Mouse (Mus musculus): ENCODE measurements around the gene Gm49383. TPM values are rescaled to one million over a fixed set of nuclear protein-coding genes. Genes with fewer than 3 reads are reported as not detected.
A peak's percentile ranks its signal among the peaks of the same experiment; 100 is the strongest.

Gene Gm49383
- polyA plus RNA-seq, 1 experiment from 2014 or later, result 35.5 TPM

DNA sequence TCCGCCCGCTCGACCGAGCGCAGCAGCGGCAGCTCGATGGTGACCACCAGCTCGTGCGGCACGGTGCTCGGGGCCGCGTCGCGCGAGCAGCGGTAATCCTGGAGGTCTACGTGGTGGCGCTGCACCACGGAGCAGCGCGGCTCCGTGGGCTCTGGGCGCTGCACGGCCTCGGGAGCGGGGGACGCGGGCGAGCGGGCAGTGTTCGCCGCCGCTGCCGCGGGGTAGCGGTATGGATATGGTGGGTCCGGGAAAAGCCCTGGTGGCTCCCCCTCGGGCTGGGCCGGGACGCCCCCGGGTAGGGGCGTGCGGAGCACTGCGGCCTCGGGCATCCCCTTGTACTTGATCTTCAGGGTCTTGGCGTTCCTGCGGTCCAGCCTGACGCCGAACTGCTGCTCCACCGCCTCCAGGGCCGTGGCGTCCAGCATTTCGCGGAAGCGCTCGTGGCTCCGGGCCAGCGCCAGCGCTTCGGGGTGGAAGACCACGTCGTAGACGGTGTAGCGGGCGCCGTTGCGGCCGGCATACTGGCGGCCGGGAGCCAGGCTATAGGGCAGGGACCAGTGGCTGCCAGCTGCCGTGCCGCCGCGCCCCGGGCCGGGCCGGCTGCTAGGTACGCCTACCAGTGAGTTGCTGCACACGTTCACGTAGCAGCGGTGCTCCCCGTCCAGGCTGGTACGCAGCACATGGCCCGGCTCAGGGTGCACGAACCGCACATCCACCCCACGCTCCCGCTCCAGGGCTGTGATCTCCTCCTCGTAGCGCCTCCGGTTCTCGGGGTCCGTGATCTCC, 667 bp upstream of the Gm49383 start:
- H3K27ac ChIP-seq, result peak overlapping the region; percentile 88
- H3K9ac ChIP-seq, result peak overlapping the region; percentile 78
- no peaks in the 10 kb centered on the region for H3K9me3 ChIP-seq
- H3K4me1 ChIP-seq, result peaks cover 22% of the 10 kb centered on the region
- ATAC-seq (ENCODE audit: borderline replicate concordance, extremely low read depth, low FRiP score, low TSS enrichment), result peak; percentile 80
- WGBS, result under 1% methylated on average over 94 of the region's 94 CpGs
- H3K4me3 ChIP-seq, result peak overlapping the region; percentile 75
- peaks cover 22% of the 10 kb centered on the region; the same call in 1 of the 2 replicates for H3K36me3 ChIP-seq
- H3K4me2 ChIP-seq, result peak overlapping the region; percentile 95
- no peaks in the 10 kb centered on the region for H3K27me3 ChIP-seq

DNA sequence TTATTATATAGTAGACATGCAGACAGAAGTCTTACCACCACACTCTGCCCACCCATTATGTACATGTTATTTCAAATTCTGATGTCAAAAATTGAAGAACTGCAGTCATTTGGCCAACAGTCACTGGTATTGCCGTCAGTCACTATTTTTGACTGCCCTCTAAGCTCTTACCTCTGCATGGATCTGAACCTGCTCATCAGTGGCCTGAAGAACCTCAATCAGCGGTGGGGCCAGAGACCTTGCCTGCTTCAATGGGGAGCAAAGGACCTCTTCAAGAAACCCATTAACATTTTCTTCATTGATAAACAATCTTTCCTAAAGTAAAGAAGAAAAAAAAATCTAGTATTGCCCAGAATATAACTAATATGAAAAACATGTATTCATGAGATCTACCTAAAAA, 4.3 kb downstream of the Gm49383 start:
- 86% methylated on average over 2 of the region's 2 CpGs for WGBS
- Histone ChIP-seq H3K27ac (no peak overlapping the region), H3K36me3 (peaks cover 38% of the 10 kb centered on the region), H3K4me3 (no peak overlapping the region), H3K9ac (no peak overlapping the region), H3K4me1 (peaks cover 6% of the 10 kb centered on the region), H3K27me3 (no peaks in the 10 kb centered on the region), H3K4me2 (no peak overlapping the region), H3K9me3 (no peaks in the 10 kb centered on the region)
- no peak for ATAC-seq (ENCODE audit: borderline replicate concordance, extremely low read depth, low FRiP score, low TSS enrichment)

DNA sequence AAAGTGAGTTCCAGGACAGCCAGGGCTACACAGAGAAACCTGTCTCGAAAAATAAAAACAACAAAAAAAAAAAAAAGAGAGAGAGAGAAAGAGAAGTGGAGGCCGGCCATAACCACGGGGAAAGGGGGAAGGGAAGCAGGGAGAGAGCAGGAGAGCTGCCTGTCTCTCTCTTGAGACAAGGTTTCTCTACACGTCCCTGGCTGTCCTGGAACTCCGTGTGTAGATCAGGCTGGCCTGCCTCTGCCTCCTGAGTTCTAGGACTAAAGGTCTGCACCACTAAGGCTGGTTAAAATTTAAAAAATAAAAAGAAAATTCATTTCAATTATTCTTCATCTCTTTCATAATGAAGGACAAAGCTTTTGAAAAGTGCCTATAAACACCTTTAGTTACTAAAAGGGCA, 5.5 kb downstream of the Gm49383 start:
- no peaks in the 10 kb centered on the region for H3K9me3 ChIP-seq
- peaks cover 45% of the 10 kb centered on the region for H3K36me3 ChIP-seq
- H3K27me3 ChIP-seq, result no peaks in the 10 kb centered on the region
- H3K4me2 ChIP-seq, result no peak overlapping the region
- no peak overlapping the region for H3K27ac ChIP-seq
- peaks cover 15% of the 10 kb centered on the region for H3K4me1 ChIP-seq
- no peak overlapping the region for H3K9ac ChIP-seq
- 86% methylated on average over 5 of the region's 5 CpGs for WGBS
- H3K4me3 ChIP-seq, result no peak overlapping the region
- no peak for ATAC-seq (ENCODE audit: borderline replicate concordance, extremely low read depth, low FRiP score, low TSS enrichment)

DNA sequence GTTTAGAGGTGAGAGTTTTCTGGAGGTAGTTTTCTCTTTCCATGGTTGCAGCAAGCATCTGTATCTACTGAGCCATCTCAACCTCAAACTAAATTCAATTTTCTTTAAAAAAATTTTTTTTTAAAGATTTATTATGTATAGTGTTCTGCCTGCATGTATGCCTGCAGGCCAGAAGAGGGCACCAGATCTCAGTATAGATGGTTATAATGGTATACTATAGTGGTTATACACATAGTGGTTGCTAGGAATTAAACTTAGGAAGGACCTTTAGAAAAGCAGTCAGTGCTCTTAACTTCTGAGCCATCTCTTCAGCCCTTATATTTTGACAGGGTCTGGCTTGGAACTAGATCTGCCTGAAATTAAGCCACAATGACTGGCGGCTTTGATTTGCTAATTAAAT, 6.4 kb downstream of the Gm49383 start:
- no peak for ATAC-seq (ENCODE audit: borderline replicate concordance, extremely low read depth, low FRiP score, low TSS enrichment)
- Histone ChIP-seq H3K9me3 (no peaks in the 10 kb centered on the region), H3K4me2 (no peak overlapping the region), H3K4me3 (no peak overlapping the region), H3K27me3 (no peaks in the 10 kb centered on the region), H3K36me3 (peaks cover 45% of the 10 kb centered on the region), H3K27ac (no peak overlapping the region), H3K4me1 (peaks cover 13% of the 10 kb centered on the region), H3K9ac (no peak overlapping the region)
- WGBS, result 95% methylated on average over 1 of the region's 1 CpGs

DNA sequence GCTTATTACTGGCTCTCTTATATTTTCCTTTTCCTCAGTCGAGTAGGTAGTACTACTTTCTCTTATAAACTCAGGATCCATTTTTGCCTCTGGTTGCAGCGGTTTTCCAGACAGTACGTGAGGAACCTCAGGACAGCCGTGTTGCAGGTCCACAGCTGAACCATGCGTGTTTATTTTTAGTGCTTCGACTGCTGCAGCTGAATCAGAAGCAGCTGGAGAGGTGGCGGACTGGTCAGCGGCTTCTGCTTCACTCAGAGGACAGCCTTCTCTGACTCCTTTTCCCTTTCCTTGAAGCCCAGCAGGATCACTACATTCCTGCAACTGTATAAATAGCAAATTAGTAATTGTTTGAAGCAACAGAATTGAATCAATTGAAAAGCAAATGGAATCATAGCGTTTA, 6.8 kb downstream of the Gm49383 start:
- no peak overlapping the region for H3K27ac ChIP-seq
- no peaks in the 10 kb centered on the region for H3K9me3 ChIP-seq
- ATAC-seq (ENCODE audit: borderline replicate concordance, extremely low read depth, low FRiP score, low TSS enrichment), result no peak
- no peak overlapping the region for H3K4me3 ChIP-seq
- H3K4me1 ChIP-seq, result peaks cover 17% of the 10 kb centered on the region
- H3K36me3 ChIP-seq, result peaks cover 45% of the 10 kb centered on the region
- H3K27me3 ChIP-seq, result no peaks in the 10 kb centered on the region
- no peak overlapping the region for H3K9ac ChIP-seq
- 81% methylated on average over 9 of the region's 9 CpGs for WGBS
- H3K4me2 ChIP-seq, result no peak overlapping the region

DNA sequence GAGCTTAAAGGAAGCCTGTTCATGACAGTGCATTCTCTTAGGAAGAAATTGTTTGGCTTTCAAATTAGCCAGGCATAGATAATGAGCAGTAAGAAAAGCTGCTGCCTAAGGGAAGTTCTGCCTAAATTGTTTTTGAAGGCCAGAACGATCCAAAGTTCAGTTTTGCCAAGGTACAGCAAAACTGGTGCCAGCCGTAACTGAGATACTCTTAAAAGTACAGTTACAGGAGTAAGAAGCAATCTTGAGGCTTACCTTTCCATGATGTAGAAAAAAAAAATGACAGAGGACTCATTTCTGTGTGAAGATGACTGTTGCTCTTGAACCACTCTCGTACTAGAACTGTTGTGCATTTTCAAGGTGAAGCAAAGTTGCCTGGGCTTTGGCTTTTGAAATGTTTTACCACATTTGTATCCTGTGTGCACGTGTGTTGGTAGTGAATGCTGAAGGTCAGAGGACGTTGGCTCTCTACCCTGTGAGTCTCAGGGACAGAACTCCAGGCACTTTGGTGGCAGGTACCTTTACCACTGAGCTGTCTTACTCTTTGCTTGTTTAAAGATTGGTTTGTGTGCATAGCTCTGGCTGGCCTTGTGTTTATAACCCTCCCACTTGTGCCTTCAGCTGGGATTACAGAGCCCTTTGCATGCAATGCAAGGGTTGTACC, 10.0 kb downstream of the Gm49383 start:
- ATAC-seq (ENCODE audit: borderline replicate concordance, extremely low read depth, low FRiP score, low TSS enrichment), result no peak
- 61% methylated on average over 5 of the region's 5 CpGs for WGBS
- H3K27ac ChIP-seq, result no peak overlapping the region
- H3K4me2 ChIP-seq, result no peak overlapping the region
- peaks cover 19% of the 10 kb centered on the region for H3K4me1 ChIP-seq
- no peak overlapping the region for H3K4me3 ChIP-seq
- H3K9ac ChIP-seq, result no peak overlapping the region
- no peaks in the 10 kb centered on the region for H3K27me3 ChIP-seq
- peaks cover 41% of the 10 kb centered on the region for H3K36me3 ChIP-seq
- H3K9me3 ChIP-seq, result no peaks in the 10 kb centered on the region

DNA sequence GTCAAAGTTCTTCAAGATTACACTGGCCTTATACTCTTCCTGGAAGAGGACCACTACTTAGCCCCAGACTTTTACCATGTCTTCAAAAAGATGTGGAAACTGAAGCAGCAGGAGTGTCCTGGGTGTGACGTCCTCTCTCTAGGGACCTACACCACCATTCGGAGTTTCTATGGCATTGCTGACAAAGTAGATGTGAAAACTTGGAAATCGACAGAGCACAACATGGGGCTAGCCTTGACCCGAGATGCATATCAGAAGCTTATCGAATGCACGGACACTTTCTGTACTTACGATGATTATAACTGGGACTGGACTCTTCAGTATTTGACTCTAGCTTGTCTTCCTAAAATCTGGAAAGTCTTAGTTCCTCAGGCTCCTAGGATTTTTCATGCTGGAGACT, 11.5 kb downstream of the Gm49383 start:
- WGBS, result 73% methylated on average over 7 of the region's 7 CpGs
- ATAC-seq (ENCODE audit: borderline replicate concordance, extremely low read depth, low FRiP score, low TSS enrichment), result no peak
- Histone ChIP-seq H3K9ac (peak overlapping the region; percentile 88), H3K27ac (no peak overlapping the region), H3K4me3 (peak overlapping the region; percentile 69), H3K9me3 (no peaks in the 10 kb centered on the region), H3K4me2 (peak overlapping the region; percentile 74), H3K36me3 (peaks cover 38% of the 10 kb centered on the region), H3K4me1 (peaks cover 19% of the 10 kb centered on the region), H3K27me3 (no peaks in the 10 kb centered on the region)

DNA sequence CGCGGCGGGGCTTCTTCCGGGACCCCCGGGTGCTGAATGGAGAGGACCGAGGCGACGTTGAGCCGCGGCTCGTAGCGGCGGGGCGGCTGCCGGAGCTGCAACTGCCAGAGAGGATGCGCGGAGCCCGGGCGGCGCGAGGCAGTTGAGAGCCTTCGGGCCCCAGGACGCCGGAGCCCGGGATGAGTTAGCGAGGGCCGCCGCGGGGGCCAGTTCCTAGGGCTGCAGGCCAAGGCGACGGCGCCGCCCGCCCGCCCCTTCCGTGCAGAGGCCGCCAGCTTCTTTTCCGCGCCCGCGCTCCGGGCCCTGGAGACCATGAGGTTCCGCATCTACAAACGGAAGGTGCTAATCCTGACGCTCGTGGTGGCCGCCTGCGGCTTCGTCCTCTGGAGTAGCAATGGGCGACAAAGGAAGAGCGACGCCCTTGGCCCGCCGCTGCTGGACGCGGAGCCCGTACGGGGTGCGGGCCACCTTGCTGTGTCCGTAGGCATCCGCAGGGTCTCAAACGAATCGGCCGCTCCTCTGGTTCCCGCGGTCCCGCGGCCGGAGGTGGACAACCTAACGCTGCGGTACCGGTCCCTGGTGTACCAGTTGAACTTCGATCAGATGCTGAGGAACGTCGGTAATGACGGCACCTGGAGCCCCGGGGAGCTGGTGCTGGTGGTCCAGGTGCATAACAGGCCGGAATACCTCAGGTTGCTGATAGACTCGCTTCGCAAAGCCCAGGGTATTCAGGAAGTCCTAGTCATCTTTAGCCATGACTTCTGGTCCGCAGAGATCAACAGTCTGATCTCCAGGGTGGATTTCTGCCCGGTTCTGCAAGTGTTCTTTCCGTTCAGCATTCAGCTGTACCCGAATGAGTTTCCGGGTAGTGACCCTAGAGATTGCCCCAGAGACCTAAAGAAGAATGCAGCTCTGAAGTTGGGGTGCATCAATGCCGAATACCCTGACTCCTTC, 12.3 kb downstream of the Gm49383 start:
- Histone ChIP-seq H3K36me3 (peaks cover 30% of the 10 kb centered on the region), H3K4me2 (peak overlapping the region; percentile 74), H3K4me3 (peak overlapping the region; percentile 69), H3K27ac (peak overlapping the region; percentile 89), H3K9me3 (no peaks in the 10 kb centered on the region), H3K9ac (peak overlapping the region; percentile 88), H3K27me3 (no peaks in the 10 kb centered on the region), H3K4me1 (peaks cover 19% of the 10 kb centered on the region)
- ATAC-seq (ENCODE audit: borderline replicate concordance, extremely low read depth, low FRiP score, low TSS enrichment), result peak; percentile 76
- 2% methylated on average over 80 of the region's 86 CpGs for WGBS

DNA sequence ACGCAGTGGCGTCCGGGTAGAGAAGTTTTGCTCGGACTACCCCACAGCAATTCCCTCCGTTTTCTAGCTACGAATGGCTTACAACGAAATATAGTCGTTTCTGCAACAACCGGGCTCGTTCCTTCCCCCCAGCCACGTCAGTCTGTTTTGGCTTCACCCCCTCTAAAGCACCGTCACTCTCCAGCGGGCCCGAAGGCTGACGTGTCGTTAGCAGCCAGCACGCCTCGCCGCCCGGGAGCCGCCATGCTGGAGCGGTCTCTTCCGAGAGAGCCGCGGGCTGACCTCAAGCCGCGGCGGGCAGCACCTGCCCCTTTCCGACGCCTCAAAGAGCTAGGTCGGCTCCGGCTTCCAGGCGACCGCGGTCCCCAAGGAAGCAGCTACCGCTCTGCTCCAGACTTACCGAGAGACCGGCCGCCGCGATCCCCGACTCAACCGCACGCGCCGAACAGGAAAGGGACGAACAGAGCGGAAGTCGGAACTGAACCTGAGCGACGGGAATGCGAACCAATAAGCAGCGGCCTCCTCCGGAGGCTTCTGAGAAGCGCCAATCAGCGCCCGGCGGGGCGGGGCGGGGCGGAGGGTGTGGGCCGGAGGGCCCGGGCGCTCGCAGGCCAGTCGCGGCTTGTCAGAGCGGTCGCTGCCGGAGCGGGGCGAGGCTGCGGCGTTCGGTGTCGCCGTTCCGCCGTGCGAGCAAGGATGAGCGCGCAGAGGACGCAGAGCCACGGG, 13.2 kb downstream of the Gm49383 start, which contains the start of the genes Rpl36al and Mgat2:
TSS of gene Rpl36al (minus strand) at position 501 of the 726 bp plus-strand sequence.
TSS of gene Mgat2 (plus strand) at position 575 of the 726 bp plus-strand sequence.
- WGBS, result under 1% methylated on average over 79 of the region's 84 CpGs
- peaks cover 19% of the 10 kb centered on the region for H3K4me1 ChIP-seq
- peaks cover 24% of the 10 kb centered on the region for H3K36me3 ChIP-seq
- no peaks in the 10 kb centered on the region for H3K9me3 ChIP-seq
- H3K9ac ChIP-seq, result peak within 1 kb of the TSS; percentile 88
- no peaks in the 10 kb centered on the region for H3K27me3 ChIP-seq
- H3K4me3 ChIP-seq, result peak within 1 kb of the TSS; percentile 69
- H3K27ac ChIP-seq, result peak within 1 kb of the TSS; percentile 89
- peak within 1 kb of the TSS; percentile 74 for H3K4me2 ChIP-seq
- ATAC-seq (ENCODE audit: borderline replicate concordance, extremely low read depth, low FRiP score, low TSS enrichment), result peak; percentile 99

DNA sequence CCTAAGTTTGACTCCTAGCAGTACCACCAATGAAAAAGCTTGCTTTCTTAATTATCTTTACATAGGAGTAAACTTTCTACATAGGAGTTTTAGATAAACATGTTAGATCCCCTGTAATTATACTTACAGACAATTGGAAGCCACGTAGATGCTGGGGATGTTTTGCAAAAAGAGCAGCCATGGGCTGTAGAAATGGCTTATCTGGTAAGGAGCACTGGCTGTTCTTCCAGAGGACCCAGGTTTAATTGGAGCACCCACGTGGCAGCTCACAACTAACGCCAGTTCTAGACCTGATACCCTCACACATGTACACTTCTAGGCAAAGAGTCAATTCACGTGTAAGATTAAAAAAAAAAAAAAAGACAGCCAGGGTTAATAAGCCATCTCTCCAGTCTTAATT, 15.1 kb downstream of the Gm49383 start:
- no peak overlapping the region for H3K4me2 ChIP-seq
- no peak for ATAC-seq (ENCODE audit: borderline replicate concordance, extremely low read depth, low FRiP score, low TSS enrichment)
- no peaks in the 10 kb centered on the region for H3K27me3 ChIP-seq
- H3K9ac ChIP-seq, result no peak overlapping the region
- H3K4me3 ChIP-seq, result no peak overlapping the region
- peaks cover 12% of the 10 kb centered on the region for H3K4me1 ChIP-seq
- H3K36me3 ChIP-seq, result peaks cover 12% of the 10 kb centered on the region
- no peak overlapping the region for H3K27ac ChIP-seq
- no peaks in the 10 kb centered on the region for H3K9me3 ChIP-seq
- 86% methylated on average over 4 of the region's 4 CpGs for WGBS

DNA sequence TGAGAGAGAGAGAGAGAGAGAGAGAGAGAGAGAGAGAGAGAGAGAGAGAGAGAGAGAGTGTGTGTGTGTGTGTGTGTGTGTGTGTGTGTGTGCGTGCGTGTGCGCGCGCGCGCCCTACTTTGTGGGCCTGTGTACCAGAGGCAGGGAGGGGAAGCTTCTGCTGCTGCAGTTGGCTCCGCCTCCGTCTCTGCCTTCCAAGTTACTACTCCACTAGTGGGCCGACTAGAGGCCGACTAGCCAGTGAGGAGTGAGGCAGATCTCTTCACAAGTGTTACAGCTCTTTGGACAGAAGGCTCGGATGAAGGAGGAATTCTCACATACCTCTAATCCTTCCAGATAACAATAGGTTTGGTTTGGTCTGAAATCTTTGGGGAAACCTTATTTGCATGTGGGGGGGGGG, 17.5 kb downstream of the Gm49383 start:
- Histone ChIP-seq H3K36me3 (peaks cover 21% of the 10 kb centered on the region), H3K27ac (no peak overlapping the region), H3K4me3 (no peak overlapping the region), H3K4me2 (no peak overlapping the region), H3K9ac (no peak overlapping the region), H3K9me3 (no peaks in the 10 kb centered on the region), H3K4me1 (no peaks in the 10 kb centered on the region), H3K27me3 (no peaks in the 10 kb centered on the region)
- 72% methylated on average over 12 of the region's 12 CpGs for WGBS
- no peak for ATAC-seq (ENCODE audit: borderline replicate concordance, extremely low read depth, low FRiP score, low TSS enrichment)
